Mouse (Mus musculus): Measurements from ENCODE around the gene Wnt11.

DNA sequence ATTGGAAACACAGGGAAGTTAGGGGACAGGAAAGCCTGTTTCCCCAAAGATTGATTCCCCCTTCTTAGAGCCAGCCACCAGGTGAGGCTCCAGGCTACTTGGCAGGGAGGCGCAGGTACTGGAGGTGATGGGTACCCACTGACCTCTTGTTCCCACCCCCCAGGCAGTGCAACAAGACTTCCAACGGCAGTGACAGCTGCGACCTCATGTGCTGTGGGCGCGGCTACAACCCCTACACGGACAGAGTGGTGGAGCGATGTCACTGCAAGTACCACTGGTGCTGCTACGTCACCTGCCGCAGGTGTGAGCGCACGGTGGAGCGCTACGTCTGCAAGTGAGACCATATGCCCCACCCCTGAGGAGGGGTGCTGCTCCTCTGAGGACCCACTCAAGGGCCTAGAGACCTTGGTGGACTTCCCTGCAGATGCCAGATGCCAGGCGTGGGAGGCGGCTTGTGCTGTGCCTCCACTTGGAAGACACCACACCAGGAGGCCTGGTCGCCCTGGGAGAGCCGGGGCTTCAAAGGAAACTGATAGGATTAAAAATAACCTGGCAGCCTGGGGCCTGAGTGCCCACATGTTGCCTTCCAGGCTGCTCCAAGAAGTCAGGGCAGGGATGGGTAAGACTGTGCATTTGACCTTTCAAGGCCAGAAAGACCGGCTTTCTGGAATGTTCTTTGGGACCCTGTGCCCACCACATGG lies 18.2 kb downstream of the Wnt11 start:
- TF ChIP-seq EP300 (optimal IDR thresholded peaks at IDR 0.05) (no peak), CTCF (IDR thresholded peaks at IDR 0.05; ENCODE audit: low read depth) (no peak)

Measured in stomach, postnatal 0 days (tissue).